Mouse (Mus musculus): ENCODE results near the gene Mrpl33. TPM values are rescaled to one million over a fixed set of nuclear protein-coding genes. Genes with fewer than 3 reads are reported as not detected.

Mrpl33 gene
- polyA plus RNA-seq, 1 experiment from 2014 or later, result 179 TPM

DNA sequence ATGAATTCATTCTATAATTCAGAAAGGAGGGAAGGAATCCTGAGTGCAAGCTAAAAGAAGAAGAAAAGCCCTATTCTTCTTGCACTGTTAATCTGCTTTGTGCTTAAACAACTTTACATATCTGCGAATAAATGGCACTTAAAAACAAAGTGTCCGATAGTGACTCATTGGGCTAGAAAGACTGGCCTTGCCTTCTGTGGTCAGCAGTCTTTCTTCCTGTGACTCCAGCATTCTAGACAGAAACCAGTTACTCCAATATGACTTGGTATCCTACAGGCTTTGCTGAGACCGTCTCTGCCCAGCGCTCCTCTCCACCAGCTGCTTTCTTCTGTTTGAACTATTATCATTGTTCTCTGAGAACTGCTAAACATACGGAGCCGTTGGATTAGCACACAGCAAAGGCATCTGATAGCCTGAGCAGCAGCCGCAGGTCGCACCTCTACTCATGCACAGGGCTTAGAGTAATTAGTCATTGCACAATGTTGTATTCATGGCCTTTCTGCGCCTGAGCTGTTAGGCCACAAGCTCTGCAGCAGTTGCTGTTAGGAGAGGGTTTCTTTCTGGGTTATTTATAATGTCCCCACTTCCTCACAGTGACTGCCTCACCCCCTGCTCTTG, 40.0 kb downstream of the Mrpl33 start:
- Histone ChIP-seq H3K27ac (replicated peaks; ENCODE audit: low read depth, low read length) (no peak overlapping the region), H3K4me3 (replicated peaks; ENCODE audit: low read depth, low read length) (no peak overlapping the region), H3K9me3 (ENCODE audit: control insufficient read depth, low read length) (no peaks in the 10 kb centered on the region), H3K27me3 (ENCODE audit: control insufficient read depth, insufficient read depth, low read length) (no peaks in the 10 kb centered on the region), H3K36me3 (ENCODE audit: control insufficient read depth, insufficient read depth, low read length) (no peaks in the 10 kb centered on the region), H3K4me1 (ENCODE audit: control insufficient read depth, insufficient read depth, low read length) (0 out of 2 replicates have a peak, but pooled peaks cover 4% of the 10 kb centered on the region), H3K4me2 (ENCODE audit: low read length) (no peak overlapping the region), H3K9ac (replicated peaks; ENCODE audit: low read length) (no peak overlapping the region)
- no peak for DNase-seq
- ATAC-seq (ENCODE audit: low FRiP score, low TSS enrichment), result no peak
- 41% methylated on average over 9 of the region's 9 CpGs for WGBS

DNA sequence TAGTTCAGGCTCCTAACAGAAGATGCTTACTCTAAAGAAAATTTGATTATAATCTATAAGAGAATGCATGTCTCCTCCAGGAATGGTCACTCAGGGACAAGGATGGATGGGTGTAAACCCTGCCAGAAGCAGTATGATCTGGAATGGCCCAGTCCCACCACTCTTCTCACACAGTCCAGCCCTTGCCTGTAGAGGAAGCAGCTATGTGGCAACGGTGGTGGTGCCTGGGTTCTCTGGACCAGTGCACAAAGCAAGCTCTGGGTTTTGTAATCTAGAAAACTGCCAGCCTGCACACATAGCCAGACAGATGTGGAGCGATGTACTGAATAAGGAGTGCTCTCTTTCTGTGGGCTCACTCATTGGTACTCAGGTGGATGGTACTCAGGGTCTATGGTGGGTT, 43.8 kb downstream of the Mrpl33 start:
- H3K4me2 ChIP-seq (ENCODE audit: low read length), result no peak overlapping the region
- 95% methylated on average over 2 of the region's 2 CpGs for WGBS
- no peak overlapping the region for H3K27ac ChIP-seq (replicated peaks; ENCODE audit: low read depth, low read length)
- H3K4me3 ChIP-seq (replicated peaks; ENCODE audit: low read depth, low read length), result no peak overlapping the region
- H3K9me3 ChIP-seq (ENCODE audit: control insufficient read depth, low read length), result no peaks in the 10 kb centered on the region
- H3K36me3 ChIP-seq (ENCODE audit: control insufficient read depth, insufficient read depth, low read length), result 0 out of 2 replicates have a peak, but pooled peaks cover 3% of the 10 kb centered on the region
- H3K27me3 ChIP-seq (ENCODE audit: control insufficient read depth, insufficient read depth, low read length), result no peaks in the 10 kb centered on the region
- ATAC-seq (ENCODE audit: low FRiP score, low TSS enrichment) (no peak), DNase-seq (no peak)
- 0 out of 2 replicates have a peak, but pooled peaks cover 4% of the 10 kb centered on the region for H3K4me1 ChIP-seq (ENCODE audit: control insufficient read depth, insufficient read depth, low read length)
- no peak overlapping the region for H3K9ac ChIP-seq (replicated peaks; ENCODE audit: low read length)

DNA sequence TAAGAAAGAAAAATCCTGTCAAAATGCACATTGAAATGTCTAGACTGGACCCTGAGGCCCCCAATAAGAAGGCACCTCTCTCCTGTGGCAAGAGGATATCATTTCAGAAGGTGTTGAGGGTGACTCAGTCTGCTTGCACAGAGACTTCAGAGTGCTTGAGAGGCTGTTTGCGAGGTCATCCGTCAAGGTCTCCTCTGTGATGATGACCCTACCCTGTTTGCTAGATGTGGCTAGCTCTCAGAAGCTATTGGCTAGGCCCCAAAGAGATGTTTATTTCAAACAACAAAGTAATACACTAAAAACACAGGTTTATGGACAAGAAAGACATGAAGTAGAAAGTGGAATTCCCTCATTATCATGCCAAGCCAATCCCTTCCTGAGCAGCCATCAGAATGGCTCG, 45.6 kb downstream of the Mrpl33 start:
- Histone ChIP-seq H3K27me3 (ENCODE audit: control insufficient read depth, insufficient read depth, low read length) (no peaks in the 10 kb centered on the region), H3K36me3 (ENCODE audit: control insufficient read depth, insufficient read depth, low read length) (0 out of 2 replicates have a peak, but pooled peaks cover 3% of the 10 kb centered on the region), H3K27ac (replicated peaks; ENCODE audit: low read depth, low read length) (no peak overlapping the region), H3K4me2 (ENCODE audit: low read length) (no peak overlapping the region), H3K9me3 (ENCODE audit: control insufficient read depth, low read length) (no peaks in the 10 kb centered on the region), H3K9ac (replicated peaks; ENCODE audit: low read length) (no peak overlapping the region), H3K4me1 (ENCODE audit: control insufficient read depth, insufficient read depth, low read length) (no peaks in the 10 kb centered on the region), H3K4me3 (replicated peaks; ENCODE audit: low read depth, low read length) (no peak overlapping the region)
- WGBS, result 97% methylated on average over 3 of the region's 3 CpGs
- ATAC-seq (ENCODE audit: low FRiP score, low TSS enrichment), result no peak
- DNase-seq, result no peak

DNA sequence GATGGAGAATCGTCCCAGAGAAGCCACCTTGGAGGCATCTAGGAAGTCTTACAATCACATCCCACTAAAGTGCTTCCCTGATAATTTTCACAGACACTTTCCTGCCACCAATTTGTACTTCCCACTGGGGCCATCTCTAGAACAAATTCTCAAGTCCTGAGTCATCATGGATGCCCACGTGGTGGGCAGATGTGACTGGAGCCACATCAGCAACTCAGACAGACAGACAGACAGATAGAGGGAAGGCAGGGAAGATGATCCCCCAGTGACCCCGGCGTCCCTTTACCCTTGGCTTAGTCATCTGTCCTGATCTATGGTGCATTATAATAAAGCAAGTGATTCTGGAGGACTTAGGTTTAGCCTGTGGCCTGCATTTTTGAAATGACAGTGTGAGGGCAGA, 47.5 kb downstream of the Mrpl33 start:
- DNase-seq, result no peak
- Histone ChIP-seq H3K9ac (replicated peaks; ENCODE audit: low read length) (no peak overlapping the region), H3K27me3 (ENCODE audit: control insufficient read depth, insufficient read depth, low read length) (no peaks in the 10 kb centered on the region), H3K4me2 (ENCODE audit: low read length) (no peak overlapping the region), H3K9me3 (ENCODE audit: control insufficient read depth, low read length) (no peaks in the 10 kb centered on the region), H3K36me3 (ENCODE audit: control insufficient read depth, insufficient read depth, low read length) (0 out of 2 replicates have a peak, but pooled peaks cover 3% of the 10 kb centered on the region), H3K4me3 (replicated peaks; ENCODE audit: low read depth, low read length) (no peak overlapping the region), H3K4me1 (ENCODE audit: control insufficient read depth, insufficient read depth, low read length) (no peaks in the 10 kb centered on the region), H3K27ac (replicated peaks; ENCODE audit: low read depth, low read length) (no peak overlapping the region)
- ATAC-seq (ENCODE audit: low FRiP score, low TSS enrichment), result no peak
- WGBS, result 86% methylated on average over 4 of the region's 4 CpGs

DNA sequence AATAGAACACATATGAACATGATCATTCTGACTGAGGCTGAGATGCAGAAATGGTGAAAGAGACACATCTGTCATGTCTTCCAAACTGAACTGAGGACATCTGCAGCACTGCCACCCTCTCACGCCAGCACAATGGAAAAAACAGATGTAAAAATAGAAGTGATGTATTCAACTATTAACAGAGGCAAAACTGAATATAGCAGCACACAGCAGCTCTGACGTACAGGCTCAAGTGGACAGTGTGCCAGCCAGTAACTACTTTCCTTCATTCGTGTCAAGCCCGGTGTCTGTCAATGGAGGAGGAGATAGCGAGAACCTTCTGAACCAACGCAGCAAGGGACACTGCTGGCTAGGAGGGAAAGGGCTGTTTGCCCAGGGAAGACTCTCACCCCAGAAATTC, 48.1 kb downstream of the Mrpl33 start:
- no peak overlapping the region for H3K27ac ChIP-seq (replicated peaks; ENCODE audit: low read depth, low read length)
- 0 out of 2 replicates have a peak, but pooled peaks cover 3% of the 10 kb centered on the region for H3K36me3 ChIP-seq (ENCODE audit: control insufficient read depth, insufficient read depth, low read length)
- no peak for DNase-seq
- no peaks in the 10 kb centered on the region for H3K4me1 ChIP-seq (ENCODE audit: control insufficient read depth, insufficient read depth, low read length)
- H3K4me2 ChIP-seq (ENCODE audit: low read length), result no peak overlapping the region
- whole genome bisulfite sequencing, result 91% methylated on average over 6 of the region's 6 CpGs
- H3K4me3 ChIP-seq (replicated peaks; ENCODE audit: low read depth, low read length), result no peak overlapping the region
- H3K27me3 ChIP-seq (ENCODE audit: control insufficient read depth, insufficient read depth, low read length), result no peaks in the 10 kb centered on the region
- no peaks in the 10 kb centered on the region for H3K9me3 ChIP-seq (ENCODE audit: control insufficient read depth, low read length)
- no peak overlapping the region for H3K9ac ChIP-seq (replicated peaks; ENCODE audit: low read length)
- ATAC-seq (ENCODE audit: low FRiP score, low TSS enrichment), result no peak

DNA sequence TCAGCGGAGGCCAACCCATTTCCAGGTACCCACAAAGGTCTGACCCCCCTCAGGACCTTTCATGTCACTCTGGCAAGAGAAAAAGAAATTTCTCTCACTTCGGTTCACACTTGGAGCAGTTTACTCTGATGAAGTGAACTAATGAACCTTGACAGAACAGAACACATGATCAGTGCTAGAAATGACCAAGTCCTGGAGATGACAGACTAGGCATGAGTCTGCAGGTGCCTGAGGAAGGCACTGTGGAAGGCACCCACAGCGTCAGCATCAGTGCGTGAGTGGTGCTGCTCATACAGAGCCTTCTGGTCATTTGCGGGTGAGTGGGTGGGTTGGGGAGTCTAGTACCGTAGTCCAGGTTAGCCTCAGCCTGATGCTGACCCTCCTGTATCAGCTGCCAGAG, 49.1 kb downstream of the Mrpl33 start:
- Histone ChIP-seq H3K9ac (replicated peaks; ENCODE audit: low read length) (no peak overlapping the region), H3K36me3 (ENCODE audit: control insufficient read depth, insufficient read depth, low read length) (0 out of 2 replicates have a peak, but pooled peaks cover 3% of the 10 kb centered on the region), H3K4me2 (ENCODE audit: low read length) (no peak overlapping the region), H3K27me3 (ENCODE audit: control insufficient read depth, insufficient read depth, low read length) (no peaks in the 10 kb centered on the region), H3K4me3 (replicated peaks; ENCODE audit: low read depth, low read length) (no peak overlapping the region), H3K4me1 (ENCODE audit: control insufficient read depth, insufficient read depth, low read length) (no peaks in the 10 kb centered on the region), H3K27ac (replicated peaks; ENCODE audit: low read depth, low read length) (no peak overlapping the region), H3K9me3 (ENCODE audit: control insufficient read depth, low read length) (no peaks in the 10 kb centered on the region)
- ATAC-seq (ENCODE audit: low FRiP score, low TSS enrichment) (no peak), DNase-seq (no peak)
- 92% methylated on average over 6 of the region's 6 CpGs for WGBS

DNA sequence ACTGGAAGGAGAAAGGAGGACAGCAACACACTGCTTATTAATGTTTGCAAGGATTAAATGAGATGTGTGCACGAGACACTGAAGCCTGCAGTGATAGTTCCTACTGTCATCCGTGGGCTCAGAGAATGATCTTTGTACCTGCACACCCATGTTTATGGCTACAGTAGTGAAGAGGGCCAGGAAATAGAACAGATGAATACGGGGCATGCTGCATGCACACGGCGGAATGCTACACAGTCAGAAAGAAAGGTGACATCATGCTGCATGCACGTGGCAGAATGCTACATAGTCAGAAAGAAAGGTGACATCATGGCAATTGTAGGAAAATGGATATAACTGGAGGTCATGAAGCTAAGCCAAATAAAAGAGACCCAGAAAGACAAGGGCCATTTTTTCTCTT, 49.8 kb downstream of the Mrpl33 start:
- Histone ChIP-seq H3K9ac (replicated peaks; ENCODE audit: low read length) (no peak overlapping the region), H3K4me2 (ENCODE audit: low read length) (no peak overlapping the region), H3K9me3 (ENCODE audit: control insufficient read depth, low read length) (no peaks in the 10 kb centered on the region), H3K27me3 (ENCODE audit: control insufficient read depth, insufficient read depth, low read length) (no peaks in the 10 kb centered on the region), H3K27ac (replicated peaks; ENCODE audit: low read depth, low read length) (no peak overlapping the region), H3K36me3 (ENCODE audit: control insufficient read depth, insufficient read depth, low read length) (0 out of 2 replicates have a peak, but pooled peaks cover 3% of the 10 kb centered on the region), H3K4me3 (replicated peaks; ENCODE audit: low read depth, low read length) (no peak overlapping the region), H3K4me1 (ENCODE audit: control insufficient read depth, insufficient read depth, low read length) (no peaks in the 10 kb centered on the region)
- DNase-seq (no peak), ATAC-seq (ENCODE audit: low FRiP score, low TSS enrichment) (no peak)
- WGBS, result 93% methylated on average over 6 of the region's 6 CpGs

DNA sequence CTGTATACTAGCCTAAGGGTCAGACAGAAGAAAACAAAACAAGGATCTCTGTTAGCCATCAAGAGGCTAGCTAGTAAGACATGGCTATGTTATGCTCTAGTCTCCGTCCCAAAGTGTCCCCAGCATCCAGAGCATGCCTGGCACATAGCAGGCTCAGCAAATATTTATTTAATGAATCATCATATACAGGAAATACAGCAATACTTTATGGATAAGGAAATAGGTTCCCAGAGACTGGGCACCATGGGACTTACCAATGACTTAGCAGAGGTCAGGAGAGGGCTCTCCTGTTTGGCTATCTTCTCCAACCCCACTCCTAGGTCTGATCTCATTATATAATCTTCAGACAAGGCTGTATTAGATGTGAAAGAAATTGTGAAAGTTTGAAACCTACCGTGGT, 50.6 kb downstream of the Mrpl33 start:
- H3K4me3 ChIP-seq (replicated peaks; ENCODE audit: low read depth, low read length), result no peak overlapping the region
- no peak for DNase-seq
- no peak overlapping the region for H3K4me2 ChIP-seq (ENCODE audit: low read length)
- H3K36me3 ChIP-seq (ENCODE audit: control insufficient read depth, insufficient read depth, low read length), result 0 out of 2 replicates have a peak, but pooled peaks cover 3% of the 10 kb centered on the region
- H3K9me3 ChIP-seq (ENCODE audit: control insufficient read depth, low read length), result no peaks in the 10 kb centered on the region
- H3K27ac ChIP-seq (replicated peaks; ENCODE audit: low read depth, low read length), result no peak overlapping the region
- ATAC-seq (ENCODE audit: low FRiP score, low TSS enrichment), result no peak
- no peaks in the 10 kb centered on the region for H3K4me1 ChIP-seq (ENCODE audit: control insufficient read depth, insufficient read depth, low read length)
- H3K27me3 ChIP-seq (ENCODE audit: control insufficient read depth, insufficient read depth, low read length), result no peaks in the 10 kb centered on the region
- no peak overlapping the region for H3K9ac ChIP-seq (replicated peaks; ENCODE audit: low read length)
- WGBS, result 96% methylated on average over 2 of the region's 2 CpGs

DNA sequence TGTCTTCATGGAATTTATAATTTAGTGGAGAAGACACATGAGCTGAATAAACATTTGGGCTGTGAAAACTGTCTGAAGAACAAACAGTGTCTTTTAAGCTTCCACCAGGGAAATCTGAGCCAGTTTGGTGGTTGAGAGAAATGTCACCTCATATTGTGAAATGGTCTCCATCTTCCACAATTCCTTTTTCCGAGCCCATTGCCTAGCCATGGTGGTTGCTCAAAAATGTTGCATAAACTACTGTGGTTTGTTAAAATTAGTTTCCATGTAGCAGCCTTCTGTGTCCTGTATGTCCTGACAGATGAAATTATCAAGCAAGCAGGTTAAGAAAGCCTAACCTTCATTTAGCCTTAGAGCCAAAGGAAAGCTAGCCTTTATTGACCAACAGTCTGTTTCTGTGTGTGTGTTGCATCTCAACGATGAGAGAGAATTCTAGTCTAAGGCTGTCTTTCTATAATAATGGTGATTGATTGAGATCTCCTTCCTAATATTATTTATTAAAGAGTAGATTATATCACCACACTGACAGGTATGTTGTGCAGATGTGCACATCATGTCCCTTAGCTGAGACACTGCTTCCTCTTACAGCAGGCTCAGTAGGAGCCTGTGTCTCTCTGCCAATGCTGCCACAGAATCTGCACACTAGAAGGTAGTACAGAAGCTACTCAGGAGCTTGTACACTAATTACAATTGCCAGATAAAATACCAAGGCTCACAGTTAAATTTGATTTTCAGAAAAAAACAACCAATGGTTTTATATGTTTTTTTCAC, 54.0 kb downstream of the Mrpl33 start:
- DNase-seq, result no peak
- Histone ChIP-seq H3K27ac (replicated peaks; ENCODE audit: low read depth, low read length) (no peak overlapping the region), H3K27me3 (ENCODE audit: control insufficient read depth, insufficient read depth, low read length) (no peaks in the 10 kb centered on the region), H3K9me3 (ENCODE audit: control insufficient read depth, low read length) (no peaks in the 10 kb centered on the region), H3K4me2 (ENCODE audit: low read length) (no peak overlapping the region), H3K9ac (replicated peaks; ENCODE audit: low read length) (no peak overlapping the region), H3K36me3 (ENCODE audit: control insufficient read depth, insufficient read depth, low read length) (no peaks in the 10 kb centered on the region), H3K4me1 (ENCODE audit: control insufficient read depth, insufficient read depth, low read length) (no peaks in the 10 kb centered on the region), H3K4me3 (replicated peaks; ENCODE audit: low read depth, low read length) (no peak overlapping the region)
- no peak for ATAC-seq (ENCODE audit: low FRiP score, low TSS enrichment)
- 98% methylated on average over 2 of the region's 2 CpGs for WGBS

All from midbrain, embryonic 14.5 days (tissue).